Mouse (Mus musculus) midbrain, embryonic 13.5 days (tissue): ENCODE data around the gene Olfr352. TPM values are rescaled to one million over a fixed set of nuclear protein-coding genes. Genes with fewer than 3 reads are reported as not detected.

Experiments used
- ATAC-seq: fragments of 200-750 bp; cut with Nextera tagmentation; 2 replicates; pipeline ENCODE4 v1.8.0; 2017; ENCODE audit warnings: mild to moderate bottlenecking, moderate TSS enrichment, moderate library complexity
- H3K27ac ChIP-seq: fragments of 300-500 bp; sonication (generic); 2 replicates; pipeline ENCODE4 v1.5.1; 2015; ENCODE audit warnings: inconsistent platforms, mild to moderate bottlenecking, moderate library complexity
- H3K27me3 ChIP-seq: fragments of 300-500 bp; sonication (generic); 2 replicates; pipeline ENCODE4 v1.6.1; 2015; ENCODE audit warnings: mild to moderate bottlenecking, inconsistent platforms
- H3K36me3 ChIP-seq: fragments of 300-500 bp; sonication (generic); 2 replicates; pipeline ENCODE4 v1.6.1; 2015; ENCODE audit warnings: mild to moderate bottlenecking, inconsistent platforms
- H3K4me1 ChIP-seq: fragments of 300-500 bp; sonication (generic); replicated peaks from 2 replicates; pipeline ENCODE4 v1.6.1; 2015; ENCODE audit warnings: inconsistent platforms
- H3K4me2 ChIP-seq: fragments of 300-500 bp; sonication (generic); replicated peaks from 2 replicates; pipeline ENCODE4 v1.6.1; 2015; ENCODE audit warnings: moderate library complexity, mild to moderate bottlenecking, inconsistent platforms
- H3K4me3 ChIP-seq: fragments of 300-500 bp; sonication (generic); replicated peaks from 2 replicates; pipeline ENCODE4 v1.5.1; 2015; ENCODE audit warnings: mild to moderate bottlenecking, inconsistent platforms
- H3K9ac ChIP-seq: fragments of 300-500 bp; sonication (generic); replicated peaks from 2 replicates; pipeline ENCODE4 v1.6.1; 2015; ENCODE audit warnings: mild to moderate bottlenecking, inconsistent platforms
- H3K9me3 ChIP-seq: fragments of 300-500 bp; sonication (generic); 2 replicates; pipeline ENCODE4 v1.6.1; 2016; ENCODE audit warnings: mild to moderate bottlenecking, inconsistent platforms
- WGBS: fragments of 180-500 bp; shearing (Covaris S2); methylation state at CpG from one replicate; pipeline ENCODE4 v1.1.7; 2015; 5-methylcytosine and 5-hydroxymethylcytosine counted together
- polyA plus RNA-seq: library from polyadenylated mRNA; unstranded; fragments of >200 nt; fragmentation: Nextera tagmentation; extraction: Ambion mirVana; gene quantifications from 2 replicates; pipeline ENCODE4 v1.2.1, GENCODE M21; 2015

The Olfr352 gene
- polyA plus RNA-seq, result not detected in 2 replicates

DNA sequence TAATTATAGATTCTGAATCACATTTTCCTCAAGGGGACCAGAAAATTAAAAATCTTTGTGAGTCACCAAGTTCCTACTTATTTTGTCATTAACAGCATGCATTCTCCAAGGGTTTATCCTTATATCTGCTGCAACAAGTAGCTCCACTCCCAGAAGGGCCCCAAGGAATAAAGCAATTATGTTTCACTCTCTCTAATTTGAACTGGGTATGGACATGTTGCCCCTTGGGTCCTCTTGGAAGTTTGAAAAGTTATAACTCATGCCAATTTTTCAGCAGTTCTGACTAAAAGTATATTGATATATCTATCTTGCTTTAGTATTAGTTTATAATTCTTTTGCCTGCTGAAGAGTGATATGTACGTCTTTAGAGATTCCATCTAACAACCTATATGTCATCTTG, at the start of gene Olfr352:
Gene Olfr352, plus strand, starts transcription at position 301 of the 400 bp plus-strand sequence.
- 78% methylated on average over 1 of the region's 1 CpGs for WGBS

DNA sequence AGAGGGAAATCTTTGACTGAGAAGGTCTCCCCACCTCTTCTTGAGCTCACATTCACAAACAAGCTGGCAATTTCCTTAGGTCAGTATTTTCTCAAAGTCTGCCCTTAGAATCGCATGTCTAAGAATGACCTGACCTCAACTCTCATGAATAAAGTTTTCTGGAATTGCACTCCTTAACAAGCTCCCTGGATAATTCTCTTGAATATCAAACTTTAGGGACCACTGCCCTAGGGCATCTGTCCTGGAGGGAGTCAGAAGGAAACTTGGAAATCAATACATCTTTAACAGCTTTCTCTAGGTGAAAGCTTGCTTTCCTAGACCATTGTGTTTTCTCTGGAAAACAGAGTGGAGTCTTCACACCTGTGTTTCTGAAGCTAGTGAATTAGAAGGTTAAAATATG, 22.2 kb upstream of the Olfr352 start, which contains the start of gene Olfr350:
Gene Olfr350, plus strand, starts transcription at position 301 of the 400 bp plus-strand sequence.
- H3K9ac ChIP-seq, result no peak within 1 kb of the TSS
- no peaks in the 10 kb centered on the region for H3K27me3 ChIP-seq
- peaks cover 25% of the 10 kb centered on the region for H3K9me3 ChIP-seq
- no peaks in the 10 kb centered on the region for H3K36me3 ChIP-seq
- no peak for ATAC-seq
- no peak within 1 kb of the TSS for H3K4me3 ChIP-seq
- no peak within 1 kb of the TSS for H3K4me2 ChIP-seq
- H3K4me1 ChIP-seq, result no peaks in the 10 kb centered on the region
- WGBS, result 90% methylated on average over 1 of the region's 1 CpGs
- no peak within 1 kb of the TSS for H3K27ac ChIP-seq

More for the DNA sequence above, at the start of gene Olfr352:
- no peak within 1 kb of the TSS for H3K9ac ChIP-seq
- no peak for ATAC-seq
- H3K9me3 ChIP-seq, result peaks cover 28% of the 10 kb centered on the region; the same call in 1 of the 2 replicates
- no peaks in the 10 kb centered on the region for H3K36me3 ChIP-seq
- H3K4me1 ChIP-seq, result no peaks in the 10 kb centered on the region
- no peak within 1 kb of the TSS for H3K4me2 ChIP-seq
- H3K27me3 ChIP-seq, result no peaks in the 10 kb centered on the region
- H3K4me3 ChIP-seq, result no peak within 1 kb of the TSS
- no peak within 1 kb of the TSS for H3K27ac ChIP-seq

DNA sequence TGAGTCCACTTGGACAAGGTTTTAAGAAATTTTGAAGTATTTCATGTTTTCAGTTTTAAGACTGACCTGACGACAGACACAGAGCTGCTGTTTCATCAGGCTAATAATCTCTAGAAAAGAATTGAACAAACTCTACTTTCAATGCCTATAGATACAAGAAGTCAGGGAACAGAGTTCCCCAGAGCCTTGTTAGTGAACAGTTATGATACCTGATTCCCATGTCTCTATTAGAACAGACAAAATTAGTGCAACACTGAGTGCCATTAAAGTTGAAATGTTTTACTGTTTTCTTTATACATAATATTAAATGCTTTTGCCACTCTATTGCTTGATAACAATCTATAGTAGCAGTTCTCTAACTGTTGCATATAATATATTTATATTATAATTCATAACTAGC, 5.7 kb upstream of the Olfr352 start, which contains the start of gene Olfr351:
Gene Olfr351, minus strand, starts transcription at position 101 of the 400 bp plus-strand sequence.
- Histone ChIP-seq H3K4me3 (no peak within 1 kb of the TSS), H3K27me3 (no peaks in the 10 kb centered on the region), H3K4me1 (no peaks in the 10 kb centered on the region), H3K9me3 (0 out of 2 replicates have a peak, but pooled peaks cover 16% of the 10 kb centered on the region), H3K36me3 (no peaks in the 10 kb centered on the region), H3K27ac (no peak within 1 kb of the TSS), H3K4me2 (no peak within 1 kb of the TSS), H3K9ac (no peak within 1 kb of the TSS)
- 75% methylated on average over 1 of the region's 1 CpGs for WGBS
- ATAC-seq, result no peak

DNA sequence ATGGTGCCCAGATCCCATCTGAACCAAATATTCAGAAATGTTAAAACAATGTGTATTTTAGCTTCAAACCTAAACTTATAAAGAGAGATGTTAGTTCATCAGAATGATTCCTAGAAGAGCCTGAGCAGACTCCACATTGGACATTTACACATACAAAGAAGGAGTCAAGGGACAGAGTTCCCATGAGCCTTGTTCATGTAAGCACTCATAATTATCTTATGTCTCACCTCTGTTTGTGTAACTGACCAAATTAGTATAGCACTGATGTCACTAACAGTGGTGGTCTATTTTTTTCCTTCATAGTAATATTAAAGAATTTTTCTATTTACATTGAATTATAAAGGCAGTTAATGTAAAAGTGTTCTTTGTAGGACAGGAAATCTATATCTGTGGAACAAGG, 24.6 kb downstream of the Olfr352 start, which contains the start of gene Olfr353:
Gene Olfr353, minus strand, starts transcription at position 101 of the 400 bp plus-strand sequence.
- Histone ChIP-seq H3K9me3 (peaks cover 24% of the 10 kb centered on the region), H3K4me2 (no peak within 1 kb of the TSS), H3K27ac (no peak within 1 kb of the TSS), H3K9ac (no peak within 1 kb of the TSS), H3K4me3 (no peak within 1 kb of the TSS), H3K36me3 (no peaks in the 10 kb centered on the region), H3K27me3 (no peaks in the 10 kb centered on the region), H3K4me1 (no peaks in the 10 kb centered on the region)
- ATAC-seq, result no peak

DNA sequence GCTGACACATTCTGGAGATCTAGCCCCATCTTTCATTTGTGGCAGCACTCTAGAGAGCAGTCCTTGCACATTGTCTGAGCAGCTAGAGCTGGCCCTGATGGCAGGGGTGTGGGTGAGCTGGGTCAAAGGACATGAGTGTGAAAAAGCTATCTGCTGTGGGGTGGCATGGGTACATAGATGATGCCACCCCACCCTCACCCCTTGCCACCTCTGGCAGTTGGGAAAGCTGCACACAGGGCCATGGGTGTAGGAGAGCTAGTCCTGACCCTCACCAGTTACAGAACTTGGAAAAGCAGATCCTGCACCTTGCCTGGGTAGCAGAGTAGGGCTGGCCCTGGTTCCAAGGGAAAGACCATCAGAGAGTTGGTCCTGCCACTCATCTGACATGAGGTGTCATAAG, 28.9 kb downstream of the Olfr352 start:
- Histone ChIP-seq H3K36me3 (no peaks in the 10 kb centered on the region), H3K27ac (no peak overlapping the region), H3K4me3 (no peak overlapping the region), H3K9me3 (peaks cover 22% of the 10 kb centered on the region), H3K9ac (no peak overlapping the region), H3K27me3 (no peaks in the 10 kb centered on the region), H3K4me2 (no peak overlapping the region), H3K4me1 (no peaks in the 10 kb centered on the region)
- no peak for ATAC-seq

DNA sequence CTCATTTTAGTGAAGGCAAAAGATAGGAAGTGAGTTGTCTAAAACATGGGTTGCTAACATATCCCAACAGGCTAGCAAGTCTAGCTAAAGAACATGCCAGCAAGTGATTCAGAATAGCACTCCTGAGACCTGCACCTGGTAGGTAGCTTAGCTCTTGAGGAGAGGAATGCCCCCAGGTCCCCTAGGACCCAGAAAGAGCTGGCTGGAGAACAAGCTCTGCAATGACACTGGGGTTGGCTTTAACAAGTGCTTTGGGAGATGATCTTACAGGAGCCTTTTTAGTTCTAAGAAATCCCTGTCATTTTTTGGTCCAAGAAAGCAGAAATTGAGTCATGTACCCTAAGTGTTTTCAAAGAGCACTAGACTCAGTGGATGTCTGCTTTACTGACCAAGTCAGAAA, 37.1 kb downstream of the Olfr352 start, which contains the start of gene Olfr354:
Gene Olfr354, plus strand, starts transcription at position 301 of the 400 bp plus-strand sequence.
- Histone ChIP-seq H3K27ac (no peak within 1 kb of the TSS), H3K4me2 (no peak within 1 kb of the TSS), H3K4me3 (no peak within 1 kb of the TSS), H3K4me1 (no peaks in the 10 kb centered on the region), H3K9me3 (peaks cover 41% of the 10 kb centered on the region), H3K27me3 (no peaks in the 10 kb centered on the region), H3K9ac (no peak within 1 kb of the TSS), H3K36me3 (no peaks in the 10 kb centered on the region)
- no peak for ATAC-seq

Other genes with a start within 250 kb of the Olfr352 start
- gene Olfr345, start 228.4 kb upstream of the Olfr352 start, polyA plus RNA-seq, result not detected in 2 replicates
- gene Olfr346, start 182.7 kb upstream of the Olfr352 start, polyA plus RNA-seq, result not detected in 2 replicates
- gene Olfr347, start 136.6 kb upstream of the Olfr352 start, polyA plus RNA-seq, result not detected in 2 replicates
- not detected in 2 replicates for gene Olfr348, start 84.2 kb upstream of the Olfr352 start, polyA plus RNA-seq
- gene Olfr50, start 77.9 kb upstream of the Olfr352 start, polyA plus RNA-seq, result not detected in 2 replicates
- gene Olfr3, start 51.4 kb upstream of the Olfr352 start, polyA plus RNA-seq, result not detected in 2 replicates
- not detected in 2 replicates for gene Olfr350, start 22.1 kb upstream of the Olfr352 start, polyA plus RNA-seq
- not detected in 2 replicates for gene Olfr351, start 5.8 kb upstream of the Olfr352 start, polyA plus RNA-seq
- gene Olfr353, start 24.5 kb downstream of the Olfr352 start, polyA plus RNA-seq, result not detected in 2 replicates
- not detected in 2 replicates for gene Olfr354, start 37.2 kb downstream of the Olfr352 start, polyA plus RNA-seq
- not detected in 2 replicates for gene Olfr355, start 60.4 kb downstream of the Olfr352 start, polyA plus RNA-seq
- not detected in 2 replicates for gene Olfr356, start 68.7 kb downstream of the Olfr352 start, polyA plus RNA-seq
- not detected in 2 replicates for gene Olfr357, start 125.4 kb downstream of the Olfr352 start, polyA plus RNA-seq
- not detected in 2 replicates for gene Olfr358, start 140.9 kb downstream of the Olfr352 start, polyA plus RNA-seq
- not detected in 2 replicates for gene Olfr360, start 197.3 kb downstream of the Olfr352 start, polyA plus RNA-seq
- not detected in 2 replicates for gene Olfr361, start 220.8 kb downstream of the Olfr352 start, polyA plus RNA-seq
- not detected in 2 replicates for gene Olfr362, start 249.4 kb downstream of the Olfr352 start, polyA plus RNA-seq